Mouse (Mus musculus) layer of hippocampus, adult 2 months (tissue): ENCODE measurements at regions not wholly inside any gene's neighbourhood (a gene's known extent, or its start where the extent isn't known, plus 50 kb on each side); places are given as distances from the start of the nearest gene placed in this dataset.

Experiments used
- DNase-seq, 2 experiments: peaks; one replicate each; pipeline ENCODE4 v3.0.0; 2022; ENCODE audit warnings: low spot score in 2 of 2
- H3K27ac ChIP-seq: fragments of 200-600 bp; 2 replicates; pipeline ENCODE4 v1.8.1; 2022
- H3K4me3 ChIP-seq: fragments of 200-600 bp; 2 replicates; pipeline ENCODE4 v1.8.1; 2022; ENCODE audit warnings: mild to moderate bottlenecking
- CTCF ChIP-seq: fragments of 200-600 bp; conservative IDR thresholded peaks from 2 replicates; pipeline ENCODE4 v1.8.1; 2022; ENCODE audit warnings: antibody characterized with exemption, mild to moderate bottlenecking, moderate library complexity

- H3K4me3 ChIP-seq: no peak overlapping the region
- no peak for DNase-seq
- TF ChIP-seq CTCF: no peak
- H3K27ac ChIP-seq: no peak overlapping the region
These were observed 51.4 kb upstream of the Rxylt1 start for GRCm38 (mm10) chr10:122148609-122149008.
